Mouse (Mus musculus) lung, adult 2 months (tissue): ENCODE measurements at regions not wholly inside any gene's neighbourhood (a gene's known extent, or its start where the extent isn't known, plus 50 kb on each side); places are given as distances from the start of the nearest gene placed in this dataset.

ENCODE experiments used
- CTCF ChIP-seq: fragments of 200-500 bp; IDR thresholded peaks from 2 replicates; pipeline ENCODE4 v1.5.1; 2011; ENCODE audit warnings: mild to moderate bottlenecking, low read length, control low read depth; ENCODE audit not compliant: insufficient read depth
- POLR2A ChIP-seq: fragments of 200-500 bp; IDR thresholded peaks from 2 replicates; pipeline ENCODE4 v1.6.1; 2011; ENCODE audit warnings: low read depth, mild to moderate bottlenecking, control low read depth, low read length, borderline replicate concordance; ENCODE audit errors: extremely low read depth

DNA sequence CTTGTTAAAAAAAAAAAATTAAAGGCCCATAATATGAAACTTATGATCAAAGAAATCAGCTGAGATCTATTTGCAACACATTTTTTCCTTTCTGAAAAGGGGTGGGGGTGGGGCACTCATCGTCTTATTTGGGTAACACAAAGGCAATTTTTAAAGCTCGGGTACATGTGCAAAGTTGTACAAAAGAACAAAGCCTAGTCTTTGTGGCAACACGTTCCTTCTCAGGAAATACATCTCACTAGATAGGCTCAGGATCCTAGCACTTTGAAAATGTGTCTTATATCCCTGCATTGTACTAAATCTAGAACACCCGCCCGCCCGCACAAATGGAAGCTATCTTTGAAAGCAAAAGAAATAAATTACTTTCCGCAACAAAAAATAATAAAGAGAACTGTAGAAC is 158.2 kb downstream of the Sox4 start:
- TF ChIP-seq CTCF (no peak), POLR2A (no peak)
